Mouse (Mus musculus): ENCODE results near the gene Lefty2. TPM values are rescaled to one million over a fixed set of nuclear protein-coding genes. Genes with fewer than 3 reads are reported as not detected.
"Not testable (repeated sequence)": the region's sequence is repeated elsewhere in the genome, so short reads cannot be mapped to it uniquely, and the experiment has no call there.

The Lefty2 gene
- polyA plus RNA-seq, 1 experiment, result not detected

- no peaks in the 10 kb centered on the region for H3K36me3 ChIP-seq (ENCODE audit: control insufficient read depth, insufficient read depth)
- H3K79me2 ChIP-seq (ENCODE audit: control insufficient read depth, insufficient read depth), result no peaks in the 10 kb centered on the region
- H3K4me2 ChIP-seq (ENCODE audit: low read depth), result no peak overlapping the region
- no peak for TF ChIP-seq TCF12 (IDR thresholded peaks at IDR 0.05; ENCODE audit: insufficient read depth, poor library complexity, severe bottlenecking)
- no peak for TF ChIP-seq MAX (IDR thresholded peaks at IDR 0.05; ENCODE audit: low read depth)
- no peak for TF ChIP-seq POLR2AphosphoS2 (IDR thresholded peaks at IDR 0.05; ENCODE audit: insufficient read length, low read depth)
- no peak for TF ChIP-seq POLR2A (IDR thresholded peaks at IDR 0.05; ENCODE audit: insufficient read length, low read depth)
- TF ChIP-seq E2F4 (IDR thresholded peaks at IDR 0.05; ENCODE audit: insufficient read depth), result no peak
- TF ChIP-seq CEBPB (IDR thresholded peaks at IDR 0.05; ENCODE audit: insufficient read depth, poor library complexity, severe bottlenecking), result no peak
- no peak for TF ChIP-seq REST (IDR thresholded peaks at IDR 0.05; ENCODE audit: insufficient read depth, insufficient read length)
- no peak for TF ChIP-seq TCF3 (IDR thresholded peaks at IDR 0.05; ENCODE audit: insufficient read length, low read depth)
- TF ChIP-seq MYOD1 (IDR thresholded peaks at IDR 0.05; ENCODE audit: control insufficient read depth in 1 of 3, insufficient read length in 2 of 3, low read depth in 2 of 3), result no peak
- TF ChIP-seq USF1 (IDR thresholded peaks at IDR 0.05; ENCODE audit: low read depth), result no peak
- no peak for TF ChIP-seq SRF (IDR thresholded peaks at IDR 0.05; ENCODE audit: control insufficient read depth, insufficient read length, low read depth)
- TF ChIP-seq MYOG (IDR thresholded peaks at IDR 0.05; ENCODE audit: control insufficient read depth in 1 of 3, insufficient read depth in 1 of 3, insufficient read length in 2 of 3, low read depth in 2 of 3), result no peak
- H3ac ChIP-seq (ENCODE audit: control insufficient read depth, insufficient read length), result no peak overlapping the region
- no peaks in the 10 kb centered on the region for H3K27me3 ChIP-seq (ENCODE audit: control insufficient read depth, insufficient read depth, insufficient read length)
- H3K4me3 ChIP-seq, result no peak overlapping the region
These were observed 40.8 kb downstream of the Lefty2 start for GRCm38 (mm10) chr1:180933659-180934058.

DNA sequence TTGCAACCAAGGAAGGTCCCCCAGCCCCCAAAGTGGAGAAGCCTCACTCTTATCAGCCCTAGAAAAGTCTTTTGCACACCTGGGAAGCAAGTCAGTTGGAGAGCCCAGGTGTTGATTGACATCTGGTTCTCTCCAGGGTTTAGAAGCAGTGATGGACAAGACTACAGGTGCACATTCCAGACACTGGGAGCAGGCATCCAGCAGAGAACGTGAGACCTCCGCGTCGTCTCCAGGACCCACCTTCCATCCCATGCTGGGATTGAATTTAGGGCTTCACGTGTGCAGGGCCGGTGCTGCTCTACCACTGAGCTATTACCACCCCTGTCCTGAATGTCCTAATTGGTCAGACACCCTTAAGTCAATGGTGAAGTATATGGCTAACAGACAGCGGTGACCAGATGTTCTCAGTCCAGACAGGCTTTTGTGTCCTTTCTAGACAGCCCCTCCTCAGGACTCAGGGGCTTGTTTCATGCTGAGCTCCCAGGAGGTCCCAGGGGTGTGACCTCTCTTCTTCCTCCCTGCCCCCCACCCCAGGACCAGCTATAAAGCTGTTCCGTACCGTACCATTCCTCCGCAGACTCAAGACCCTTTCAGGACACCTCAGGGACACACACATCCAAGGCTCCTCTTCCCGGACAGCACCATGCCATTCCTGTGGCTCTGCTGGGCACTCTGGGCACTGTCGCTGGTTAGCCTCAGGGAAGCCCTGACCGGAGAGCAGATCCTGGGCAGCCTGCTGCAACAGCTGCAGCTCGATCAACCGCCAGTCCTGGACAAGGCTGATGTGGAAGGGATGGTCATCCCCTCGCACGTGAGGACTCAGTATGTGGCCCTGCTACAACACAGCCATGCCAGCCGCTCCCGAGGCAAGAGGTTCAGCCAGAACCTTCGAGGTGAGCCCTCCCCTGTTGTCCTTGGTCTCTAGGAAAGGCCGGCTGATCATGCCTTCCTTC lies 41.8 kb downstream of the Lefty2 start, which contains the start of gene Lefty1:
Lefty1 (plus strand) TSS at position 556 of the 953 bp plus-strand sequence.
- Histone ChIP-seq H3K4me3 (no peak within 1 kb of the TSS), H3K27me3 (ENCODE audit: control insufficient read depth, insufficient read depth, insufficient read length) (no peaks in the 10 kb centered on the region), H3K4me2 (ENCODE audit: low read depth) (no peak within 1 kb of the TSS), H3K79me2 (ENCODE audit: control insufficient read depth, insufficient read depth) (no peaks in the 10 kb centered on the region), H3K36me3 (ENCODE audit: control insufficient read depth, insufficient read depth) (no peaks in the 10 kb centered on the region), H3ac (ENCODE audit: control insufficient read depth, insufficient read length) (no peak within 1 kb of the TSS)
- peak in 2 of 3 experiments; percentile 75 to 81 for TF ChIP-seq MYOG (IDR thresholded peaks at IDR 0.05; ENCODE audit: control insufficient read depth in 1 of 3, insufficient read depth in 1 of 3, insufficient read length in 2 of 3, low read depth in 2 of 3)
- no peak for TF ChIP-seq MAX (IDR thresholded peaks at IDR 0.05; ENCODE audit: low read depth)
- TF ChIP-seq MYOD1 (IDR thresholded peaks at IDR 0.05; ENCODE audit: control insufficient read depth in 1 of 3, insufficient read length in 2 of 3, low read depth in 2 of 3), result peak in 1 of 3 experiments; percentile 52
- TF ChIP-seq TCF3 (IDR thresholded peaks at IDR 0.05; ENCODE audit: insufficient read length, low read depth), result peak; percentile 22

DNA sequence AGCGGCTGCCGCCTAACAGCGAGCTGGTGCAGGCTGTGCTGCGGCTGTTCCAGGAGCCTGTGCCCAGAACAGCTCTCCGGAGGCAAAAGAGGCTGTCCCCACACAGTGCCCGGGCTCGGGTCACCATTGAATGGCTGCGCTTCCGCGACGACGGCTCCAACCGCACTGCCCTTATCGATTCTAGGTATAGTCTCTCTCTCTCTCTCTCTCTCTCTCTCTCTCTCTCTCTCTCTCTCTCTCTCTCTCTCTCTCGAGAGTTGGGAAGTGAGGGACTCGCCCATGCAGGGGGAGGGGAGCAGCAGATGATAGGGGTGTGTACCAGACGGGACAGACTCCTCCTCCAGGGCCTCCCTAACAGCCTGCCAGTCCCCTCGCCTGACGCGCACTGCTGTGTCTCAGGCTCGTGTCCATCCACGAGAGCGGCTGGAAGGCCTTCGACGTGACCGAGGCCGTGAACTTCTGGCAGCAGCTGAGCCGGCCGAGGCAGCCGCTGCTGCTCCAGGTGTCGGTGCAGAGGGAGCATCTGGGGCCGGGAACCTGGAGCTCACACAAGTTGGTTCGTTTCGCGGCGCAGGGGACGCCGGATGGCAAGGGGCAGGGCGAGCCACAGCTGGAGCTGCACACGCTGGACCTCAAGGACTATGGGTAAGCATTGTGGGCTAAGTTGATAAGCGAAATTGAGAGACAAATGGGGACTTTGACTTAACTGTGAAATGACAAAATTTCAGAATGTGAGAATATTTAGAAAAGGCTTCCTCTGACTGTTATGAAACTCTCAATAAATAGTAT lies 43.9 kb downstream of the Lefty2 start:
- not testable (repeated sequence) for H3K27me3 ChIP-seq (ENCODE audit: control insufficient read depth, insufficient read depth, insufficient read length)

DNA sequence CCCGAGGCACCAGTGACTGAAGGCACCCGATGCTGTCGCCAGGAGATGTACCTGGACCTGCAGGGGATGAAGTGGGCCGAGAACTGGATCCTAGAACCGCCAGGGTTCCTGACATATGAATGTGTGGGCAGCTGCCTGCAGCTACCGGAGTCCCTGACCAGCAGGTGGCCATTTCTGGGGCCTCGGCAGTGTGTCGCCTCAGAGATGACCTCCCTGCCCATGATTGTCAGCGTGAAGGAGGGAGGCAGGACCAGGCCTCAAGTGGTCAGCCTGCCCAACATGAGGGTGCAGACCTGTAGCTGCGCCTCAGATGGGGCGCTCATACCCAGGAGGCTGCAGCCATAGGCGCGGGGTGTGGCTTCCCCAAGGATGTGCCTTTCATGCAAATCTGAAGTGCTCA lies 44.7 kb downstream of the Lefty2 start:
- not testable (repeated sequence) for H3K79me2 ChIP-seq (ENCODE audit: control insufficient read depth, insufficient read depth); H3K36me3 ChIP-seq (ENCODE audit: control insufficient read depth, insufficient read depth); H3K4me2 ChIP-seq (ENCODE audit: low read depth); H3K4me3 ChIP-seq; H3K27me3 ChIP-seq (ENCODE audit: control insufficient read depth, insufficient read depth, insufficient read length); H3ac ChIP-seq (ENCODE audit: control insufficient read depth, insufficient read length)

More for the DNA sequence above, 43.9 kb downstream of the Lefty2 start:
- H3K4me3 ChIP-seq; H3K36me3 ChIP-seq (ENCODE audit: control insufficient read depth, insufficient read depth); H3ac ChIP-seq (ENCODE audit: control insufficient read depth, insufficient read length); H3K79me2 ChIP-seq (ENCODE audit: control insufficient read depth, insufficient read depth): not testable (repeated sequence)
- peak overlapping the region; percentile 30 for H3K4me2 ChIP-seq (ENCODE audit: low read depth)
- peak; percentile 28 for TF ChIP-seq POLR2A (IDR thresholded peaks at IDR 0.05; ENCODE audit: insufficient read length, low read depth)

GRCm38 (mm10) chr1:180938781-180939180 lies 45.9 kb downstream of the Lefty2 start:
- H3K79me2 ChIP-seq (ENCODE audit: control insufficient read depth, insufficient read depth); H3K4me3 ChIP-seq; H3K4me2 ChIP-seq (ENCODE audit: low read depth); H3K36me3 ChIP-seq (ENCODE audit: control insufficient read depth, insufficient read depth); H3K27me3 ChIP-seq (ENCODE audit: control insufficient read depth, insufficient read depth, insufficient read length); H3ac ChIP-seq (ENCODE audit: control insufficient read depth, insufficient read length): not testable (repeated sequence)

Measured in myocyte (in vitro differentiated cells).